Mouse (Mus musculus): ENCODE measurements around the gene Pagr1a.

DNA sequence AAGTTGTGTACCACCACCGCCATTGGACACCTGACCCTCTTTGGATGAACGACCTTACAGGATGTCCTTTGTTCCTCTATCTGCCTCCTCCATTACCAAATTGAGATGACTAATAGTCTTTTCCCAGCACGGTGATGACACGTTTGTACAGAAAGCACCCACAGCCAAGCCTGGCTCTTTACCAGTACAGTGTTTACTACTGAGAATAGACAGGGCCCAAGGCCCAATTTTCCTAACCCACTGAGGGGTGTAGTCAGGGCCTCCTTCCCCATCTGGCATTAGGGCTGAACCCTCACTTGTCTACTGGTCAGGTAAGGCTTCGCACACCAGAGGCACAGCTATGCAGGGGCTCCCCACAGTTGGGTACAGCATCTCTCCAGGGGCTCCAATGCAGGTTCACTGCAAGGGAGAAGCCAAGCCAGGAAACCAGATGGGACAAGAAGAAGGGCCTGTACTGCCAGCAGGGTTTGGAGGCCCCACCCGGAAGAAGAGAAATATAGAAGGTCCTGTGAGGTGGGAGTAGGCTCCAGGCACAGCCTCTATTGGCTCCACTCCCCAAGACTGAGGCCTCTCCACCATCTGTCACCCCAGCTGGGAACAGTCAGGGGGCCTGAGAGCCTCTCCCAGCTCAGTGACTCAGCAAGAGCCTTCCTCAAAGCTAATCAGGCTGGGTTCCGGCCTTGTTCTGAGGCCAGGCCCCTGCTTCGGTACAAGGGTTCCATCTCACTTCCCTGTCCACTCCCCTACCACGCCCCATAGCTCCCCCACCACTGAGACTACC lies 8.7 kb downstream of the Pagr1a start:
- TF ChIP-seq CTCF (conservative IDR thresholded peaks at IDR 0.05; ENCODE audit: insufficient read depth, insufficient read length, low read depth, low read length) (no peak), POLR2A (IDR thresholded peaks at IDR 0.05; ENCODE audit: low read depth, low read length) (no peak)

Measured in kidney, adult 2 months (tissue).